Mouse (Mus musculus) embryonic fibroblast, embryonic 13.5 days (primary cell): ENCODE results near the gene Rdh5. TPM values are rescaled to one million over a fixed set of nuclear protein-coding genes. Genes with fewer than 3 reads are reported as not detected.

Source experiments
- H3K27ac ChIP-seq: 2 replicates; pipeline ENCODE4 v1.5.1; 2012; ENCODE audit warnings: low read length, control low read depth, inconsistent platforms; ENCODE audit not compliant: insufficient read depth
- H3K4me1 ChIP-seq: 2 replicates; pipeline ENCODE4 v1.6.1; 2011; ENCODE audit warnings: low read length; ENCODE audit not compliant: control insufficient read depth, insufficient read depth
- H3K4me3 ChIP-seq: 2 replicates; pipeline ENCODE4 v1.5.1; 2011; ENCODE audit warnings: mild to moderate bottlenecking, control low read depth, low read length; ENCODE audit not compliant: insufficient read depth
- CTCF ChIP-seq: IDR thresholded peaks from 2 replicates; pipeline ENCODE4 v1.5.1; 2011; ENCODE audit warnings: mild to moderate bottlenecking, control low read depth, low read length, moderate library complexity, borderline replicate concordance; ENCODE audit not compliant: insufficient read depth
- POLR2A ChIP-seq: IDR thresholded peaks from 2 replicates; pipeline ENCODE4 v1.6.1; 2011; ENCODE audit warnings: low read depth, mild to moderate bottlenecking, control low read depth, low read length, moderate library complexity
- polyA plus RNA-seq: library from polyadenylated mRNA; stranded (reverse); fragments of >200 nt; gene quantifications from 2 replicates; pipeline ENCODE4 v1.2.4, GENCODE M21; 2011; ENCODE audit warnings: low read depth; ENCODE audit not compliant: missing spikeins, insufficient read length

Rdh5 gene
- polyA plus RNA-seq, 1 experiment: 7.7 TPM

DNA sequence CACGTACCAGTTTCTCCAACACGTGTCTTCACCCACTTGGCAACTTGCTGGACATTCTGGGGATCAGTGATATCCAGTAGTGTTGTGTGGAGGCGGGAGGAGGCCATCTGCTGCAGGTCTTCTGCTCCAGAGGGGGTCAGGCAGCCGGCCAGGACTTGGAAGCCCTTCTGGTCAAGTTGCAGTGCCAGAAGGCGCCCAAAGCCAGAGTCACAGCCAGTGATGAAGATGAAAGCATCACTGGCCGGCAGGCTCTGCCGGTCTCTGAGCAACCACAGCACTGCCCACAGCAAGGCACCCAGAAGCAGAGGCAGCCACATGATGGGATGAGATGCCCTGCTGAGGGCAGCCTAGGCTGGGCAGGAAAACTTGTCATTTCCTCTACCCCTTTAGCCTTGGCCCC, 4.4 kb downstream of the Rdh5 start:
- TF ChIP-seq CTCF (no peak), POLR2A (peak; percentile 20; the same call in 1 of the 2 replicates)

DNA sequence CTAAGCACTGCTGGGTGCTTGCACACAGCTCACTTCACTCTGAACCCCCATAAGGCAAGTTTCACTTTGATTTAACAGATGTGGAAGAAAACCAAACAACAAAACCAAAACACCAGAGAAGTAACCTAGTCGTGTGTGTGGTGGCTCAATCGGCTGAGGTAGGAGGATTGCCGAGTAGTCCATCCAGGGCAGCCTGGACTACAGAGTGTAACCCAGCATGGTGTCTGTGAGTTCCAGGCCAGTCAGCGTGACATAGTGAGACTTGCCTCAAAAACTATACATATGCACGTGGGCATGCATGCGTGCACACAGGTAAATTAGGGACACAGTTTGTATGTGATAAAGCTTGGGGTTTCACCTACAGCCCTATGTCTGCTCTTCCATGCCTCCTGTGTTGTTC, 5.3 kb downstream of the Rdh5 start:
- peaks cover 35% of the 10 kb centered on the region for H3K4me1 ChIP-seq

More for the DNA sequence above, 4.4 kb downstream of the Rdh5 start:
- Histone ChIP-seq H3K27ac (peak overlapping the region; percentile 83), H3K4me1 (peaks cover 35% of the 10 kb centered on the region), H3K4me3 (no peak overlapping the region)

DNA sequence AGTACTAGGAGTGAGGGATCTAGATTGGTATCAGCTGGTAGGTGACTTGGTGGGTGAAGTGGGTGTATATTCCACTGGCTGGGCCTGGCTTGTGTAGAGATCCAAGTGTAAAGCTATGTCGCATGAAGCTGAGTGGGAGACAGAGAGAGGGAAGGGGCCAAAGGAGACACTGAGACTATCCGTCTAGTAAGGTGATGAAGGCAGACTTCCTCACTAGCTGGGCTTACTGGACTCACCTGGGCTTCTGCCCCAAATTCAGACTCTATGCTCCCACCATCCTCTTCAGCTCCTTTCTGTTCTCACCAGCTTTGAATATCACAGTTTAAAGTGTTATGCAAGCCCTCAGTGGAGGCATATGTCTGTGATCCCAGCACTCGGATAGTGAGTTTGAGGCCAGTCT, 6.0 kb downstream of the Rdh5 start:
- Histone ChIP-seq H3K4me3 (no peak overlapping the region), H3K4me1 (peaks cover 32% of the 10 kb centered on the region), H3K27ac (peak overlapping the region; percentile 13; the same call in 1 of the 2 replicates)
- TF ChIP-seq POLR2A (no peak), CTCF (no peak)

More for the DNA sequence above, 5.3 kb downstream of the Rdh5 start:
- Histone ChIP-seq H3K27ac (no peak overlapping the region), H3K4me3 (no peak overlapping the region)
- TF ChIP-seq CTCF (no peak), POLR2A (0 out of 2 replicates have a peak, but pooled peaks have one; percentile 10)

DNA sequence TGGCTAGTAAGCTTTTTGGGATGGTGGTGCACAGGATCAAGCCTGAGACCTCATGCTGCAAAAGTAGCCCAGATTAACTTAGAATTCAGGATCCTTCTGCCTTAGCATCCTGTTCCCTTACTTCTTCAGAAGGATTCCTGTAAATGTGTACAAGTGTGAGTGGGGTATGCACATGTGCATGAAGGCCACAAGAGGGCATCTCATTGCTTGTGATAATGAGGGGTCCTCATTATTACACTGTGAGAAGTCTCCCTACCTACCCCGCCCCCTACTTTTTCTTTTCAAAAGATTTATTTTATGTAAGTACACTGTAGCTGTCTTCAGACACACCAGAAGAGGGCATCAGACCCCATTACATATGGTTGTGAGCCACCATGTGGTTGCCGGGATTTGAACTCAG, 7.1 kb downstream of the Rdh5 start:
- Histone ChIP-seq H3K4me3 (no peak overlapping the region), H3K4me1 (peaks cover 26% of the 10 kb centered on the region), H3K27ac (no peak overlapping the region)
- TF ChIP-seq CTCF: no peak
- TF ChIP-seq POLR2A: no peak

DNA sequence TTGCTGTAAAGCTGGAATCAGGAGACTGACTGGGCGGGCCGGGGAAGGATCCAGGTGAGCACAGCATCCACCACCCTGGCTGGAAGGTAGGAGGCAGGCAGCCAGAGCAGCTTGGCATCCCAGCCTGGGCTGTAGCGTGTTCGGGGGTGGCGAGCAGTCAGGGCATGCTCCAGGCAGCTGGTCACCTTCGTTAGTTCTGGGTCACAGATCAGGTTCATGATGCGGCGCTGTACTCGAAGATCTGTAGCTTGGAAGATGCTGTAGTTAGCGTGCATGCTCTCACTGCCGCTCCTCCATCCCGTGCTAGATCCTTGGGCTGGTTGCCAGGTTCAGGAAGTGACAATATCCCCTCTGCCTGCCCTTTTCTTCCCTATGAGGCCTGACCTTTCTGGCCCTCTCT, 9.0 kb downstream of the Rdh5 start:
- Histone ChIP-seq H3K4me3 (no peak overlapping the region), H3K4me1 (peaks cover 18% of the 10 kb centered on the region; the same call in 1 of the 2 replicates), H3K27ac (no peak overlapping the region)
- no peak for TF ChIP-seq CTCF
- TF ChIP-seq POLR2A: peak; percentile 30; the same call in 1 of the 2 replicates

DNA sequence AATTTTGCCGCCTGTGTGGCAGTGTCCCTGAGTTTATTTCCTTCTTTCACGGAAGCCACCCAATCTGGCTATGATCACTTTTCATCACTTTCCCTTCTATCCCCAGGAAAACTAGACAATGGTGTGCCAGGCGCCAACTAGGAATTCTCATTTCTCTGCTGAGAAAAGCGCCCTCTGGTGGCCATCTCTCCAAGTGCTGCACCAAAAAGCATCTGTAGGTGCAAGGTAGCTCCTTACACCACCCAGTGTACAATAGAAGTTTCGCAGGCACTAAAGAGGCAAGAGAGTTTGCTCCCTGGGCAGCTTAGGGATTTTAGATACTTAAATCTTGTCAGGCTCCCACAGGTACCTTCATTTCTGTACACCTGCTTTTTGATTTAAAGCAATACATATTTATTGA, 9.5 kb downstream of the Rdh5 start:
- TF ChIP-seq CTCF: peak; percentile 64; the same call in 1 of the 2 replicates
- TF ChIP-seq POLR2A: no peak
- H3K27ac ChIP-seq: peak overlapping the region; percentile 1; the same call in 1 of the 2 replicates
- peak overlapping the region; percentile 94; the same call in 1 of the 2 replicates for H3K4me3 ChIP-seq
- peaks cover 18% of the 10 kb centered on the region; the same call in 1 of the 2 replicates for H3K4me1 ChIP-seq

DNA sequence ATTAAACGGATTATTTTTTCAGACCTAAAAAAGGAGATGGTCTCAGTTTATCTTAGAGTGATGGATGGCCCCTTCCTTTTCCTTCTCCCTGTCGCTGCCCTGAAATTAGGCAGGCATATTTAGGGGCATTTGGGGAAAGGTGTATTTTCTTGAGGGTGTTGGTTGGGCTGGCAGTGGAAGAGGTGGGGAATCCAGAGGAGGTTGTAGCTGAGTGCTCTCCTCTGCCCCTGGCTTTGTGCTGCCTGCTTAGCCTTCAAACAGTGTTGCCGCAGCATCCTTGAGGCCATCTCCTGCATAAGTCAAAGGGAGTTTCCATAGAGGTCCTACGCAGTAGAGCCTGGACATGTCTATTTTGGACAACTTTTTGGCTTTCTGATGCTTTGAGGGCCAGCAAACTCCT, 9.9 kb downstream of the Rdh5 start:
- Histone ChIP-seq H3K4me1 (peaks cover 16% of the 10 kb centered on the region; the same call in 1 of the 2 replicates), H3K4me3 (peak overlapping the region; percentile 94), H3K27ac (peak overlapping the region; percentile 1; the same call in 1 of the 2 replicates)
- no peak for TF ChIP-seq CTCF
- no peak for TF ChIP-seq POLR2A

DNA sequence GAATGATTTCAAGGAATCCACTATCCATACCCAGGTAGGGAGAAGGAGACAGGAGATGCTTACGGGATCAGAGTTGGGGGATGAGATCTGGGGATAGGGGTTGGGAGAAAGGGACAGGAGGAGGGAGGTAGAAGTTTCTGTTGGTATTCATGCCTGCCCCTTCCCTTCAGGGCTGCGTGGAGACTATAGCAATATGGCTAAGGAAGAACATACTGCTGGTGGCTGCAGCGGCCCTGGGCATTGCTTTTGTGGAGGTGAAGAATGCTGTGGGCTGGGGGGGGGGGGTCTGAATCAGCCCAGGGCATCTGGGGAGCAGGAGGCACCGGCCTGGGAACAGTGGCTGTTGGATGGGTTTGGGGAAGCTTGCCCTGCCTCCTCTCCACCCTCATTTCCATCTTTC, 10.4 kb downstream of the Rdh5 start:
- Histone ChIP-seq H3K27ac (peak overlapping the region; percentile 12; the same call in 1 of the 2 replicates), H3K4me3 (peak overlapping the region; percentile 94), H3K4me1 (peaks cover 16% of the 10 kb centered on the region; the same call in 1 of the 2 replicates)
- TF ChIP-seq POLR2A (no peak), CTCF (no peak)

DNA sequence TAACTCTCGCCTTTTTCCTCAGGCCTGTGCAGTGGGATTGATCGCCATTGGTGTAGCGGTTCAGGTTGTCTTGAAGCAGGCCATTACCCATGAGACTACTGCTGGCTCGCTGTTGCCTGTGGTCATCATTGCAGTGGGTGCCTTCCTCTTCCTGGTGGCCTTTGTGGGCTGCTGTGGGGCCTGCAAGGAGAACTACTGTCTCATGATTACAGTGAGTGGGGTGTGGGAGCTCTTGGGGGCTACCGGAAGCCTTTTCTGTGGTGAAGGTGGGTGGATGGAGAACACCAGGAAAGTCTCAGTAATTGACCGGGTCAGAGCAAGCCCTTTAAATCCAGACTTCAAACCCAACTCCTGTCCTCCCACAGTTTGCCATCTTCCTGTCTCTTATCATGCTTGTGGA, 11.3 kb downstream of the Rdh5 start:
- TF ChIP-seq POLR2A: no peak
- no peak for TF ChIP-seq CTCF
- peak overlapping the region; percentile 97 for H3K27ac ChIP-seq
- peak overlapping the region; percentile 94 for H3K4me3 ChIP-seq
- H3K4me1 ChIP-seq: peaks cover 12% of the 10 kb centered on the region; the same call in 1 of the 2 replicates

DNA sequence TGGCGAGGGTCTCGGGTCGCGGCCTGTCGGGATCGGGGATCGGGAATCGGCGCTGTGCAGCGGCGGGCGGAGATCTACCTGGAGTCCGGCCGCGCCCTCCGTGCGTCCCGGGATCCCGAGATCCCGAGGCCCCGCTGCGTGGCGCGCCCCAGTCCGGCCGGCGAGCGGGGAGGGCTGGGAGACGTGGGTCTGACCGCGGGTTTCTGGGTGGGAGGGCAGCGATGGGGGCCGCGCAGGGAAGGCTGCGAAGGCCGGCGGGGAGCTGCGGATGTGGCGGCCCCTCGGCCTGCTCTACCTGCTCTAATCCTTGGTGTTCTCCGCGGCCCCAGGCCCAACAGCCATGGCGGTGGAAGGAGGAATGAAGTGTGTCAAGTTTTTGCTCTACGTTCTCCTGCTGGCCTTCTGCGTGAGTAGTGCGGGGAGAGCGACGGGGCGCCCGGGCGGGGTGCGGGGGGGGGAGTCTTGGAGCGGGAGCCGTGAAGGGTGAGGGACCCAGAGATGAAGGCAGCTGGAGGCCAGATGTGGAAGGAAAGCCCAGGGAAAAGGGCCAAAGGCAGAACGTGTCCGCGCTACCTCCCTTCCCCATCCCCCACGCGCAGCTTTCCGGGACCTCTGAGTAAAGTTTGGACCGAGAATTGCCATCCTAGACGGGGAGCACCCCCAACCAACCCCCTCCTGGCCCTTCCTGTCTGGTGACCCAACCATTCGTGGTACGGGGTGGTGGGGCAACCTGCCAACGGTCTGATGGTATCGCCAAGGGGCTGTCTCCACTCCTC, 12.4 kb downstream of the Rdh5 start:
- Histone ChIP-seq H3K4me3 (peak overlapping the region; percentile 94), H3K27ac (peak overlapping the region; percentile 97), H3K4me1 (peaks cover 11% of the 10 kb centered on the region; the same call in 1 of the 2 replicates)
- TF ChIP-seq POLR2A (no peak; the same call in 1 of the 2 replicates), CTCF (no peak)
